Mouse (Mus musculus): ENCODE measurements at regions not wholly inside any gene's neighbourhood (a gene's known extent, or its start where the extent isn't known, plus 50 kb on each side); places are given as distances from the start of the nearest gene placed in this dataset.

DNA sequence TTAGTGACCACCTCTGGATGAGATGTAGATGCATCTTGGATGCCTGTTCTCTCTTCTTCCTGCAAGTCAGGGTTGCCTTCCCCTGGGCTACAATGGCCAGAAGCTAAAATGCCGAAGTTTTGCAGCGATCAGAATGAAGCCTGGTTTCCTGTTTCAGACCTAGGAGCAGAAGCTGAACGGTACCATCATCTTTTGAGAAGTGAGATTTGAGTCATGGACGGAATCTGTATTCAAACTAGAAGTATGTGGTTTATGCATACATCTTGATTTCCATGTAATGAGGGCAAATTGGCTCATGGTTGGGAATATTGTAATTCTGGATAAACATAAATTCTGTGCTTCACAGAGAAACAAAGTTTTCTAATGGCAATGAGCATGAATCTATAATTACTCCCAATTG, 120.6 kb downstream of the Tbx4 start:
- DNase-seq (ENCODE audit: low spot score) = no peak
- no peaks in the 10 kb centered on the region for H3K27me3 ChIP-seq (ENCODE audit: control insufficient read depth, insufficient read depth, low read length)
- 76% methylated on average over 4 of the region's 4 CpGs for WGBS
- H3K4me2 ChIP-seq (ENCODE audit: low read depth, low read length) = no peak overlapping the region
- no peaks in the 10 kb centered on the region for H3K4me1 ChIP-seq (ENCODE audit: control insufficient read depth, insufficient read depth, low read length)
- no peaks in the 10 kb centered on the region for H3K36me3 ChIP-seq (replicated peaks; ENCODE audit: control insufficient read depth, insufficient read depth, low read depth, low read length)
- ATAC-seq (replicated peaks; ENCODE audit: insufficient number of reproducible peaks, low FRiP score, low TSS enrichment, low read depth) = no peak
- H3K4me3 ChIP-seq (ENCODE audit: low read depth, low read length) = no peak overlapping the region
- H3K9ac ChIP-seq (replicated peaks; ENCODE audit: low read length) = no peak overlapping the region
- no peak overlapping the region for H3K27ac ChIP-seq (replicated peaks; ENCODE audit: low read depth, low read length)
- no peaks in the 10 kb centered on the region for H3K9me3 ChIP-seq (replicated peaks; ENCODE audit: control insufficient read depth, low read length)
